Mouse (Mus musculus) spleen, postnatal 10 days (tissue): ENCODE data around the gene Fam111a.

ENCODE experiments used
- DNase-seq, 2 experiments: peaks; one replicate each; pipeline ENCODE4 v3.0.0; 2021 to 2022; ENCODE audit warnings: low spot score in 2 of 2

The Fam111a gene

GRCm38 (mm10) chr19:12558219-12558618, 12.7 kb downstream of the Fam111a start:
- DNase-seq, result no peak

- no peak for DNase-seq
These were observed 18.7 kb downstream of the Fam111a start for GRCm38 (mm10) chr19:12564197-12564596.

- DNase-seq, result peak in 1 of 2 experiments; percentile 51
These were observed 21.5 kb downstream of the Fam111a start for GRCm38 (mm10) chr19:12567011-12567410.

GRCm38 (mm10) chr19:12570866-12571265, 25.3 kb downstream of the Fam111a start:
- no peak for DNase-seq

- DNase-seq, result no peak
These were observed 26.1 kb downstream of the Fam111a start for GRCm38 (mm10) chr19:12571687-12572086.

GRCm38 (mm10) chr19:12572614-12573265, 27.2 kb downstream of the Fam111a start:
- no peak for DNase-seq

- DNase-seq, result peak; percentile 72 to 92
These were observed 27.9 kb downstream of the Fam111a start for GRCm38 (mm10) chr19:12573266-12574011.

- DNase-seq, result peak; percentile 54 to 62
These were observed 28.5 kb downstream of the Fam111a start for GRCm38 (mm10) chr19:12574012-12574407.

GRCm38 (mm10) chr19:12575107-12575506, 29.6 kb downstream of the Fam111a start:
- peak in 1 of 2 experiments; percentile 25 for DNase-seq

- DNase-seq, result no peak
These were observed 30.0 kb downstream of the Fam111a start for GRCm38 (mm10) chr19:12575514-12575913.

GRCm38 (mm10) chr19:12576639-12577038, 31.1 kb downstream of the Fam111a start:
- no peak for DNase-seq

- DNase-seq, result no peak
These were observed 39.8 kb downstream of the Fam111a start for GRCm38 (mm10) chr19:12585310-12585709.

GRCm38 (mm10) chr19:12591908-12592307, 46.4 kb downstream of the Fam111a start:
- DNase-seq, result peak; percentile 37 to 65

GRCm38 (mm10) chr19:12595135-12595529, 49.6 kb downstream of the Fam111a start:
- no peak for DNase-seq

GRCm38 (mm10) chr19:12595530-12596289, 50.2 kb downstream of the Fam111a start:
- peak; percentile 18 to 52 for DNase-seq

- peak; percentile 9 to 22 for DNase-seq
These were observed 50.9 kb downstream of the Fam111a start for GRCm38 (mm10) chr19:12596290-12597072.

GRCm38 (mm10) chr19:12597073-12597405, 51.5 kb downstream of the Fam111a start:
- no peak for DNase-seq

GRCm38 (mm10) chr19:12598674-12599073, 53.1 kb downstream of the Fam111a start:
- no peak for DNase-seq

- no peak for DNase-seq
These were observed 54.1 kb downstream of the Fam111a start, which contains the start of gene Gm4952 for GRCm38 (mm10) chr19:12599674-12600073. Gene Gm4952 (plus strand): TSS chr19:12599974.

GRCm38 (mm10) chr19:12600684-12601480, 55.3 kb downstream of the Fam111a start:
- DNase-seq, result no peak

GRCm38 (mm10) chr19:12608336-12608735, 62.8 kb downstream of the Fam111a start:
- no peak for DNase-seq
